Comparison of ENCODE assay signal across 8 mouse cellular contexts in genomic region chr7:126976878-126977459, GRCm38 (mm10). TPM values are rescaled to one million over a fixed set of nuclear protein-coding genes. Genes with fewer than 3 reads are reported as not detected.
DNase-seq lines count a peak whose midpoint lies in the region; ATAC-seq lines count a peak whose summit lies in the region.

No protein-coding gene starts in this region.

- no peak for ATAC-seq in forebrain, embryonic 11.5 days (replicated peaks; ENCODE audit: low FRiP score)
- ATAC-seq in limb, embryonic 12.5 days (ENCODE audit: insufficient number of reproducible peaks, insufficient read depth, low FRiP score, low TSS enrichment, low read depth), result peak; percentile 2; the same call in 1 of the 2 replicates
- no peak for ATAC-seq in neural tube, embryonic 14.5 days (ENCODE audit: low read depth)

- H3K4me3 ChIP-seq in forebrain, embryonic 11.5 days (ENCODE audit: low read depth, low read length), result peak overlapping the region; percentile 98
- peak overlapping the region; percentile 100 for H3K4me3 ChIP-seq in limb, embryonic 12.5 days (replicated peaks)
- peak overlapping the region; percentile 68 for H3K4me3 ChIP-seq in neural tube, embryonic 14.5 days (ENCODE audit: low read depth, low read length)

- H3K36me3 ChIP-seq in forebrain, embryonic 11.5 days (ENCODE audit: control insufficient read depth, insufficient read depth, low read length), result no peaks in the 10 kb centered on the region; the same call in 1 of the 2 replicates
- peaks cover 37% of the 10 kb centered on the region for H3K36me3 ChIP-seq in limb, embryonic 12.5 days
- peaks cover 18% of the 10 kb centered on the region for H3K36me3 ChIP-seq in neural tube, embryonic 14.5 days (ENCODE audit: control insufficient read depth, insufficient read depth, low read length)

- no peaks in the 10 kb centered on the region for H3K9me3 ChIP-seq in forebrain, embryonic 11.5 days (ENCODE audit: control insufficient read depth, low read length)
- H3K9me3 ChIP-seq in limb, embryonic 12.5 days, result no peaks in the 10 kb centered on the region
- H3K9me3 ChIP-seq in neural tube, embryonic 14.5 days (ENCODE audit: control insufficient read depth, low read length), result no peaks in the 10 kb centered on the region

- H3K4me1 ChIP-seq in forebrain, embryonic 11.5 days (replicated peaks; ENCODE audit: control insufficient read depth, insufficient read depth, low read length), result peaks cover 6% of the 10 kb centered on the region; the same call in 1 of the 2 replicates
- peaks cover 9% of the 10 kb centered on the region; the same call in 1 of the 2 replicates for H3K4me1 ChIP-seq in limb, embryonic 12.5 days (replicated peaks)
- H3K4me1 ChIP-seq in neural tube, embryonic 14.5 days (ENCODE audit: control insufficient read depth, insufficient read depth, low read length), result 0 out of 2 replicates have a peak, but pooled peaks cover 8% of the 10 kb centered on the region

- 28% methylated on average over 14 of the region's 14 CpGs for WGBS in forebrain, embryonic 11.5 days
- 28% methylated on average over 14 of the region's 14 CpGs for WGBS in limb, embryonic 12.5 days
- WGBS in neural tube, embryonic 14.5 days, result 28% methylated on average over 14 of the region's 14 CpGs

- no peaks in the 10 kb centered on the region for H3K27me3 ChIP-seq in forebrain, embryonic 11.5 days (ENCODE audit: control insufficient read depth, insufficient read depth, low read length)
- H3K27me3 ChIP-seq in limb, embryonic 12.5 days, result no peaks in the 10 kb centered on the region
- H3K27me3 ChIP-seq in neural tube, embryonic 14.5 days (ENCODE audit: control insufficient read depth, insufficient read depth, low read length), result no peaks in the 10 kb centered on the region

- intact Hi-C loops in gastrocnemius, postnatal 36 days (cut with DNase I), result loop anchor here (5.0 kb wide), 1 partner anchor 40 kb away; the partner anchor contains the start of genes Pagr1a and Pagr1b

- peak overlapping the region; percentile 84 for H3K4me2 ChIP-seq in forebrain, embryonic 11.5 days (ENCODE audit: low read depth, low read length, severe bottlenecking)
- peak overlapping the region; percentile 91 for H3K4me2 ChIP-seq in limb, embryonic 12.5 days
- peak overlapping the region; percentile 87 for H3K4me2 ChIP-seq in neural tube, embryonic 14.5 days (ENCODE audit: low read depth, low read length)

- peak; percentile 39 for DNase-seq in adrenal gland, adult 2 months
- DNase-seq in adrenal gland, adult 18-20 months (ENCODE audit: low spot score in 2 of 2), result no peak
- peak; percentile 20 for DNase-seq in 416B (ENCODE audit: low read depth)
- no peak for DNase-seq in forebrain, embryonic 11.5 days (ENCODE audit: low spot score)
- no peak for DNase-seq in gastrocnemius, postnatal 36 days
- DNase-seq in adrenal gland, postnatal 25 days, result no peak

- no peak overlapping the region for H3K27ac ChIP-seq in forebrain, embryonic 11.5 days (ENCODE audit: low read depth, low read length)
- H3K27ac ChIP-seq in limb, embryonic 12.5 days, result peak overlapping the region; percentile 89
- peak overlapping the region; percentile 96 for H3K27ac ChIP-seq in neural tube, embryonic 14.5 days (ENCODE audit: low read depth, low read length)

- H3K9ac ChIP-seq in forebrain, embryonic 11.5 days (ENCODE audit: low read length), result peak overlapping the region; percentile 90
- H3K9ac ChIP-seq in limb, embryonic 12.5 days (replicated peaks), result peak overlapping the region; percentile 96
- H3K9ac ChIP-seq in neural tube, embryonic 14.5 days (replicated peaks; ENCODE audit: low read depth, low read length), result peak overlapping the region; percentile 80

RNA-seq across cellular contexts. Expression of gene Cdiptos, which starts 1.1 kb away (rescaled TPM):
- total RNA-seq in adrenal gland, adult 2 months (2021), result 1 to 10 TPM; 1.6 TPM
- 0.43 and 1.4 TPM in 2 replicates for polyA plus RNA-seq in adrenal gland, adult 2 months (2012; rRNA removed)
- under 1 TPM; 0.42 to 0.70 TPM for total RNA-seq in adrenal gland, adult 18-20 months (2021)
- 0.88 and 1.4 TPM in 2 replicates for polyA plus RNA-seq in forebrain, embryonic 11.5 days (2014; fragmentation: Nextera tagmentation; extraction: Ambion mirVana)
- 0.64 and 1.1 TPM in 2 replicates for polyA plus RNA-seq in limb, embryonic 12.5 days (2016; fragmentation: Nextera tagmentation; extraction: Ambion mirVana)
- polyA plus RNA-seq in neural tube, embryonic 14.5 days (2014; fragmentation: Nextera tagmentation; extraction: Ambion mirVana), result 0.86 and 1.2 TPM in 2 replicates
- under 1 TPM; 0.43 to 0.44 TPM for total RNA-seq in gastrocnemius, postnatal 36 days (2021)
- 0.71 and 2.0 TPM in 2 replicates for total RNA-seq in adrenal gland, postnatal 25 days (2021)

RNA-seq across cellular contexts. Expression of gene Cdipt, which starts 1.3 kb away (rescaled TPM):
- 100 to 1,000 TPM; 102 to 107 TPM for total RNA-seq in adrenal gland, adult 2 months (2021)
- polyA plus RNA-seq in adrenal gland, adult 2 months (2012; rRNA removed), result 239 and 259 TPM in 2 replicates
- total RNA-seq in adrenal gland, adult 18-20 months (2021), result 10 to 100 TPM; 75.0 to 82.1 TPM
- polyA plus RNA-seq in forebrain, embryonic 11.5 days (2014; fragmentation: Nextera tagmentation; extraction: Ambion mirVana), result 68.0 and 78.7 TPM in 2 replicates
- polyA plus RNA-seq in limb, embryonic 12.5 days (2016; fragmentation: Nextera tagmentation; extraction: Ambion mirVana), result 76.5 and 80.7 TPM in 2 replicates
- 105 and 107 TPM in 2 replicates for polyA plus RNA-seq in neural tube, embryonic 14.5 days (2014; fragmentation: Nextera tagmentation; extraction: Ambion mirVana)
- total RNA-seq in gastrocnemius, postnatal 36 days (2021), result 10 to 100 TPM; 28.0 to 37.2 TPM
- 95.1 and 99.5 TPM in 2 replicates for total RNA-seq in adrenal gland, postnatal 25 days (2021)

RNA-seq across cellular contexts. Expression of gene Sez6l2, which starts 26.6 kb away (rescaled TPM):
- total RNA-seq in adrenal gland, adult 2 months (2021), result 100 to 1,000 TPM in 1 of 2 experiments, 10 to 100 TPM in 1; 87.4 to 126 TPM
- 33.4 and 42.4 TPM in 2 replicates for polyA plus RNA-seq in adrenal gland, adult 2 months (2012; rRNA removed)
- total RNA-seq in adrenal gland, adult 18-20 months (2021), result 10 to 100 TPM; 46.6 to 84.4 TPM
- 6.3 and 6.7 TPM in 2 replicates for polyA plus RNA-seq in forebrain, embryonic 11.5 days (2014; fragmentation: Nextera tagmentation; extraction: Ambion mirVana)
- 0.14 and 0.35 TPM in 2 replicates for polyA plus RNA-seq in limb, embryonic 12.5 days (2016; fragmentation: Nextera tagmentation; extraction: Ambion mirVana)
- 70.9 and 85.0 TPM in 2 replicates for polyA plus RNA-seq in neural tube, embryonic 14.5 days (2014; fragmentation: Nextera tagmentation; extraction: Ambion mirVana)
- 1 to 10 TPM; 1.5 to 2.3 TPM for total RNA-seq in gastrocnemius, postnatal 36 days (2021)
- 91.1 and 128 TPM in 2 replicates for total RNA-seq in adrenal gland, postnatal 25 days (2021)

RNA-seq across cellular contexts. Expression of gene Asphd1, which starts 27.6 kb away (rescaled TPM):
- total RNA-seq in adrenal gland, adult 2 months (2021), result 1 to 10 TPM in 1 of 2 experiments, under 1 TPM in 1; 0.66 to 2.2 TPM
- 2.0 and 2.5 TPM in 2 replicates for polyA plus RNA-seq in adrenal gland, adult 2 months (2012; rRNA removed)
- total RNA-seq in adrenal gland, adult 18-20 months (2021), result 1 to 10 TPM; 1.6 to 1.7 TPM
- 0.25 and 0.40 TPM in 2 replicates for polyA plus RNA-seq in forebrain, embryonic 11.5 days (2014; fragmentation: Nextera tagmentation; extraction: Ambion mirVana)
- 0.17 and 0.30 TPM in 2 replicates for polyA plus RNA-seq in limb, embryonic 12.5 days (2016; fragmentation: Nextera tagmentation; extraction: Ambion mirVana)
- 5.8 and 10.6 TPM in 2 replicates for polyA plus RNA-seq in neural tube, embryonic 14.5 days (2014; fragmentation: Nextera tagmentation; extraction: Ambion mirVana)
- total RNA-seq in gastrocnemius, postnatal 36 days (2021), result not detected
- total RNA-seq in adrenal gland, postnatal 25 days (2021), result 1.6 and 2.5 TPM in 2 replicates

RNA-seq across cellular contexts. Expression of gene Mvp, which starts 37.5 kb away (rescaled TPM):
- total RNA-seq in adrenal gland, adult 2 months (2021), result 100 to 1,000 TPM; 115 to 145 TPM
- 95.3 and 172 TPM in 2 replicates for polyA plus RNA-seq in adrenal gland, adult 2 months (2012; rRNA removed)
- 100 to 1,000 TPM in 1 of 2 experiments, 10 to 100 TPM in 1; 92.6 to 135 TPM for total RNA-seq in adrenal gland, adult 18-20 months (2021)
- polyA plus RNA-seq in forebrain, embryonic 11.5 days (2014; fragmentation: Nextera tagmentation; extraction: Ambion mirVana), result 3.9 and 4.4 TPM in 2 replicates
- 4.1 and 4.6 TPM in 2 replicates for polyA plus RNA-seq in limb, embryonic 12.5 days (2016; fragmentation: Nextera tagmentation; extraction: Ambion mirVana)
- 2.4 and 4.8 TPM in 2 replicates for polyA plus RNA-seq in neural tube, embryonic 14.5 days (2014; fragmentation: Nextera tagmentation; extraction: Ambion mirVana)
- 10 to 100 TPM; 20.3 to 25.7 TPM for total RNA-seq in gastrocnemius, postnatal 36 days (2021)
- 102 and 118 TPM in 2 replicates for total RNA-seq in adrenal gland, postnatal 25 days (2021)

Comparison
In these comparisons a context has a peak if more than half of its experiments do, and no peak if none do; other contexts are left out.
1. DNase-seq: peak in adrenal gland, adult 2 months (single experiment) and 416B (single experiment); none in adrenal gland, adult 18-20 months (0 of 2), forebrain, embryonic 11.5 days (single experiment), gastrocnemius, postnatal 36 days (0 of 2) and adrenal gland, postnatal 25 days (single experiment).
2. RNA of gene Sez6l2, which starts 26.6 kb away (total RNA-seq): 91.1 to 128 TPM in adrenal gland, postnatal 25 days, 87.4 to 126 TPM in adrenal gland, adult 2 months and 46.6 to 84.4 TPM in adrenal gland, adult 18-20 months; 1.5 to 2.3 TPM in gastrocnemius, postnatal 36 days; every median in the first group is over 10 times any median in the second.
3. Peak in every context shown above with its lines, with median percentiles within 50 percentile points of each other: H3K4me2 ChIP-seq, H3K4me3 ChIP-seq and H3K9ac ChIP-seq.